Mouse (Mus musculus) embryo, embryonic 11.5 days (tissue): ENCODE results near the gene Depdc7.
A peak's percentile ranks its signal among the peaks of the same experiment; 100 is the strongest.

Experiments
- DNase-seq: peaks from one replicate; pipeline ENCODE4 v3.0.0-alpha.2; 2012; ENCODE audit warnings: low read depth, low spot score

Depdc7 gene

DNA sequence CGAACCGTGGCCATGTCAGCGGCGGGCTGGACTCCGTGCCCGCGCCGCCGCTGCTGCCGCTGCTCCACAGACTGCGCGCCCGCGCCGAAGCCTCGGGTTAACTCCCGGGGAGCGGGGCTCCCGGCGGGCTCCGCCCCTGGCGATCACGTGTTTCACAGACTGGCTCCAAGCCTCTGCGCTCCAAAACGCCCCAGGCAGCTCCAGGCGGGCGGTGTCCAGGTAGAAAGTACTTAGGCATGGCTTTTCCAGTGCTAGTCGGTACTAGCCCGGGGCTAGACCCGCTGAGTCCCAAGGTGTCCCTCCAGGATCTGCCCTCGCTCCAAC is at the start of gene Depdc7:
Gene Depdc7 (minus strand): TSS at position 138 of the 324 bp plus-strand sequence.
- DNase-seq, result peak; percentile 80

DNA sequence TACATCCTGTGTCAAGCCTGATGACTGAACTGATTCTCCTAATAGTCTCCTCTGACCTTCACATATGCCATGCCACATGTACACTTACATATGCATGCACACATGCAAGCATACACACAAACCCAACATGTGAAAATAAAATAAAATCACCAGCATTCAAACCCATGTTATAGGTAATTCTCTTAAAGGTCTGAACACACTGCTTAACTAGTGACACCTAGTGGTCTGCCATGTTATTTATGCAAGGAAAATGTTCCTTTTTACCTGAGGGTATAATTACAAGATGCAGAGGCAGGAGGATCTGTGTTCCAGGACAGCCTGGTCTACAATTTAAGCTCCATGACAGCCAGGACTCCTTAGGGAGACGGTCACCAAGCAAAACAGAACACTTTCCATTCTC is 32.1 kb upstream of the Depdc7 start:
- DNase-seq, result peak; percentile 3

GRCm38 (mm10) chr2:104768697-104769096 is 26.0 kb upstream of the Depdc7 start:
- no peak for DNase-seq

DNA sequence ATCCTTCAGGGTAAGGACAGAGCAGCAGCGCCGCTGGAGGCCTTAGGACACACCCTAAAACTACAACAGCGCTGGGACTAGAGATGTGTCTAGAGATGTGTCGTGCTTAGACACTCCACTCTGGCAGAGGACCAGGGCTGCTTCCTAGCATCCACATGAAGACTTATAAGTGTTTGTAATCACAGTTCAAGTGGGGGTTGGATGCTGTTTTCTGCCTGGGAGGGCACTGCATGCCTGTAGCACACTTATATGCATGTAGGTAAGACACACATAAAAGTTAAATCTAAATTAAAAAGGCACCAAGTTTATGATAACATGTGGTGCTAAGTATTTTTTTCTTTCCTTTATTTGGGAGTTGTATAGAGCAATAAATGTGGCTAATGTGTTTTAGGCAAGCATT is 21.3 kb upstream of the Depdc7 start:
- DNase-seq, result no peak

DNA sequence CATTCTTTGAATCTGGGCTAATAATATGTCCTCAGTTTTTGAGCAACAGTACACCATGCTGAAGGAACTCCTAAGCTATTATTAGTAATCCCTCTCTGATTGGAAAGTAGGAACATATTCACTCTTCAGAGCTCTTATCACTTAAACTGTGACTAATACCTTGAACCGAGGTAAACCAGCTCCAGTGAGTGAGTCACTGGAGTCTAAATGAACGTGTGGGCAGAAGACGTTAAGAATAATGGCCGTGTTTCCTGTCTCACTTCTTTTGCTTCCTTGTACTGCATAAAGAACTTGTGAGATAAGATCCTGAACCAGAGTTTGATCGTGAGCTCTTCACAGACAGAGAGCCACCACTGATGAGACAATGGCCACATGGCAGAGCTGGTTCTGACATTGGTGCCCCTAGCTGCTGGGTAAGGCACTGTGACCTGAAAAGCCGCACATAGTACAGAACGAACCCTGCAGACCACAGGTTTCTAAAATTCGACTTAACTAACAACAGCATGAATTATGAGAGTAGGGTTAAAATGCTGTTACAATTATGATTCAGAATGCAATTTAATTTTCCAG is 20.5 kb upstream of the Depdc7 start:
- DNase-seq, result no peak

GRCm38 (mm10) chr2:104750611-104751010 is 7.9 kb upstream of the Depdc7 start:
- DNase-seq, result no peak

DNA sequence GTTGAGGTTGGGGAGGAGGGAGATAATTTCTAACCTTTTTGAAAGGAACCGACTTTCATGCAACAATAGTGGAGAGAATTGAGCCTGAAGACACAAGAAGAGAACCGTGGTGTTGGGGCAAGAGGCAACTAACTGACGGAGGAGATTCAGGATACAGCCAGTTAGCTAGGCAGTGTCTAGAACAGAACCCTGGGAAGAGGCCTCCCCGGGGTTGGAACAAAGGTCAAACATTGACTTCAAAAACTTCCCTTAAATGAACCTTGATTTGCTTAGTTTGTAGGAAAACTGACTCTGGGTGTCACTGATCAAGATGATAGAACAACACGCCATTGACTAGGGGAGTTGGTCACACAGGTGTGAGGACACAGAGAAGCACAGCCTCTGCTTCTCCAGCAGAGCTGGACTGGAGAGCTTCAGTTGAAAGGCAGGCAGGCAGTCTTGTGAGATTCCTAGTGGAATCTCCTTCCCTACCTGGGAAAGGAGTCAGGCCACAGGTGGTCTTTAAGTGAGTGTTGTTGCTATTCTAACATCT is 6.0 kb upstream of the Depdc7 start:
- no peak for DNase-seq

GRCm38 (mm10) chr2:104746251-104746650 is 3.6 kb upstream of the Depdc7 start:
- no peak for DNase-seq

DNA sequence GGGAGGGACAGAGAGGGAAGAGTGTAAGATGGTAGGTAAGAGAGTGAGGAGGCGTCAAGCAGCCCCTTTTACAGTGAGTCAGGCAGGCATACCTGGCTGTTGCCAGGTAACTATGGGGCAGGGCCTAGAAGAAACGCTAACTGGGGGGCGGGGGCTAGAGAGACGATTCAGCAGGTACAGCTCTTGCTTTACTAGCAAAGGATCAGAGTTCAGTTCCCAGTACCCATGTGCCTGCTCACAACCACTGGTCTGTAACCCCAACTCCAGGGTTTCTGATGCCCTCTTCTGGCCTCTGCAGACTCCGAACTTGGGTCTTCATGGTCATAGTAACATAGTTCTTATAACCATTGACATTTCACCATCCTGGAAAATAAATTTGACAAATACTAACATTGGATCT is 1.3 kb upstream of the Depdc7 start:
- no peak for DNase-seq

DNA sequence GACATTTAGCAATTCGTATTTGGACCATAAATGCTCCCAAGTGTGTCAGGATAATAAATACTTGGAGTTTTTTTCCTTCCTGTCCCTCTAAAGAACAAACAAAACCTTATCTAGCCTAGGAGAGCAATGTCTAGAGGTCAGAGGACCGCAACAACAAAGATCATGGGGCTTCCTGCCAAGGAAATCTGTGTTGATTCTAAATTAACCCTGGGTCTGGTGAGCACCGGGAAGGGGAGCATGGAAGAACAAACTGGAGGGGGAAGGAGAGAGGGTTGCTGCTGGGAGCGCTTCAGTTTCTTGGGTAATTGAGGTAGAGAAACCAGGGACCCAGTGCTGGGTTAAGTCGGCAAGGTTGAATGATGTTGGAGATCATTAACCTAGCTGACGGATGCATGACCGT is 482 bp upstream of the Depdc7 start:
- DNase-seq, result no peak

DNA sequence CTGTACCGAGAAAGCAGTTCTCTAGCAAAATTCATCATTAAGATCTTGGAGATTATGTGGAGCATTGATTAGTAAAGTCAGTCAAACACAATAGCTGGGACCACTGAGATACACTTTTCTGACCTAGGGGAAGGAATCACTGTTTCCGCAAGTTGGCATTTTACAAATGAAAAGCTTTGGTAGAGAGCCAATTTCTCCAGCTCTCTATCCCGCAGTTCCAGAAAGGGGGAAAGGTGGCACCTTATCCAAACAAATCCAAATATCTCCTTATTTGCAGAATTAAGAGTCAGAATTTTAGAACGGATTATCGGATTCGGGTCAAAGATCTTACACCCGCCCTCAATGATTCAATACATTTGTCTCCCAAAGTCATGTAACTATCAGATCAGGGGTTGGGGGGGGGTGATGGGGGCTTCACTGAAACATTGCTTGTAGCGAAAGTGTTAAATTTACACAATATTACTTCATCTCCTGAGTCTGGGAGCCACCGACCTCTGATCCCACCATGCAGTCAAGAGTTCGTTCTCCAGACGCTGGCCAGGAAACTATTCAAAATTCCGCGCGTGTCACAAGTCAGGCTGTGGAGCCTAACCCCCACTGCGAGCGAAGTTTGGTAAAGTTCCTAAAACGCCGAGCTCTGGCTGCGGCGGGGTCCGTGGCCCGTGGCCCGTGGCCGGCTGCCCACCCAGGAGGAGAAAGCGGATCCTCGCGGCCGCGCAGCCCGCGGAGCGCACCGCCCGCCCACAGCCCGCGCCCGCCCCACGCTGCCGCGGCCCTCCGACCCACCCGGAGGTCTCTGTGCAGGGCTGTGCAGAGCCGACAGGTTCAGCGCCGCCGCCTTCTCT is 560 bp downstream of the Depdc7 start:
- DNase-seq, result no peak

- DNase-seq, result no peak
These were observed 1.5 kb downstream of the Depdc7 start for GRCm38 (mm10) chr2:104741015-104741758.

DNA sequence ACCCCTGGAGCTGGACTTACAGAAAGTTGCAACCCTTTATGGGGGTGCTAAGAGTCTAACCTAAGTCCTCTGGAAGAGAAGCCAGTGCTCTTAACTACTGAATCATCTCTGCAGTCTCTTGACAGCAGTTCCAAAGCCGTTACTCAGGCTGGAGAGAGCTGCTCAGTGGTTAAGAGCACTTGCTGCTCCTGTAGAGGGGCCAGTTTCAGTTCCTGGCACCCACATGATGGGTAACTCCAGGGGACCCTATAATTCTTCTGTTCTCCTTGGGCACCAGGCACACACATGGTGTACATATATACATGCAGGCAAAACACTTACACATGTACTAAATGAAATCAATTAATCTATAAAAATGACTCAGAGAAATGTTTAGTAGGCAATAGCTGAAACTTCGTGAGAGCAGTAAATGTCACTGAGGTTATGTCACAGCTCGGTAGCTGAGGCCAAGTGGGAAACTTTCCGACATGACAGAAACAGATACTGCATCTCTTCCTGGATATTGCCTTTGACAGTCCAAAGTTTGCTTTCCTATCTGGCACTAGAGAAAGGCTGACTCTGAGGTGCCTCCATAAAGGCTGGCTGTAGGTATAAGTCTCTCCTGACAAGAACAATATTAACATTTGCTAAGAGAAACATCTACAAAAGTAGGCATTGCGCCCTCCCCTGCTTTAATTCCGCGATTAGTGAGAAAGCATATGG is 2.3 kb downstream of the Depdc7 start:
- DNase-seq, result no peak

- DNase-seq, result no peak
These were observed 3.0 kb downstream of the Depdc7 start for GRCm38 (mm10) chr2:104739691-104740090.

GRCm38 (mm10) chr2:104736241-104736640 is 6.4 kb downstream of the Depdc7 start:
- DNase-seq, result no peak

- no peak for DNase-seq
These were observed 10.0 kb downstream of the Depdc7 start for GRCm38 (mm10) chr2:104732562-104733256.

GRCm38 (mm10) chr2:104732033-104732444 is 10.6 kb downstream of the Depdc7 start:
- DNase-seq, result no peak

GRCm38 (mm10) chr2:104727369-104727768 is 15.3 kb downstream of the Depdc7 start:
- no peak for DNase-seq

- DNase-seq, result no peak
These were observed 20.7 kb downstream of the Depdc7 start for GRCm38 (mm10) chr2:104722021-104722420.

DNA sequence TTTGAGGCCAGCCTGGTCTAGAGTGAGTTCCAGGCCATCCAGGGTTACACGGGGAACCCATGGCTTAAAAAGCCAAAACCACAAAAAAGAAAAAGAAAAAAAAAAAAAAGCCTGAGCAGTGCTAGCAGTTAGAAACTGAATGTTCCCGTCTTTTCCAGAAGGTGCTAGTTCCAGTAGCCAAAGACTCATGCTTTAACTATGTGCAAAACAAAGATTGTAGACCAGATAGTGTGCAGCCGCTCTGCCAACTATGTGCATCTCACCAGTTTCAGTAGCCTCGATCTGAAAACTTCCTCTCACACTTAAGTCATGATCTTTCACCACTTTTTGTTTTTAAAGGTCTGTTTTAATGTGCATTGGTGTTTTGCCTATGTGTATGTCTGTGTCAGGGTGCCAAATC is 24.9 kb downstream of the Depdc7 start:
- no peak for DNase-seq

DNA sequence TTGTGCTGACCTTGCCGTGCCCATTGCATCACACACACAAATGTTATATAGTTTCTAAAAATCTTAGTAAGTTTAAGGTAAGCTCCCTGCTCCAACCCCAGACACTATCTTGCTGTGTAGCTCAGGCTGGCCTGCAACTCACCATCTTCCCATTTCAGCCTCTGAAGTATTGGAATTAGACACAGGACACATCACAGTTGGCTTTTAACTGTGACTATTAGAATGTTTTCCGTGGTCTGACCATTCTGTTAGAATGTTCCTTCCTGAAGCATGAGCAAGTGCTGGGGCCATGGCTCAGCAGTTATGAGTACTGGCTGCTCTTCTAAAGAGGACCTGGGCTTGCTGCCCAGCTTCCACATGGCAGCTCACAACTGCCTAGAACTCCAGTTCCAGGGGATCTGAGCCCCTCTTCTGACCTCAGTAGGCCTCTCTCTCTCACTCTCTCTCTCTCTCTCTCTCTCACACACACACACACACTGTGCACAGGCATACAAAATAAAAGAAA is 25.4 kb downstream of the Depdc7 start:
- DNase-seq, result no peak
